Comparison of ENCODE assay signal across 8 mouse cellular contexts in genomic region chr11:101245855-101246701, GRCm38 (mm10). TPM values are rescaled to one million over a fixed set of nuclear protein-coding genes. Genes with fewer than 3 reads are reported as not detected.
DNase-seq lines count a peak whose midpoint lies in the region; ATAC-seq and TF ChIP-seq lines count a peak whose summit lies in the region.

Ramp2 (plus strand) TSS chr11:101246028.

- peak within 1 kb of the TSS; percentile 77 for H3K9ac ChIP-seq in hindbrain, embryonic 12.5 days
- H3K9ac ChIP-seq in stomach, embryonic 16.5 days (ENCODE audit: low read length), result peak within 1 kb of the TSS; percentile 90

- H3K27ac ChIP-seq in gastrocnemius, adult 2 months, result peak within 1 kb of the TSS; percentile 92
- H3K27ac ChIP-seq in hindbrain, embryonic 12.5 days, result peak within 1 kb of the TSS; percentile 40; the same call in 1 of the 2 replicates
- H3K27ac ChIP-seq in stomach, embryonic 16.5 days (ENCODE audit: low read length), result peak within 1 kb of the TSS; percentile 90

- H3K27me3 ChIP-seq in hindbrain, embryonic 12.5 days, result peaks cover 37% of the 10 kb centered on the region
- peaks cover 65% of the 10 kb centered on the region for H3K27me3 ChIP-seq in megakaryocyte, embryonic 14.5 days (replicated peaks)
- H3K27me3 ChIP-seq in stomach, embryonic 16.5 days (ENCODE audit: control insufficient read depth, insufficient read depth, low read length), result no peaks in the 10 kb centered on the region

- no peaks in the 10 kb centered on the region for H3K9me3 ChIP-seq in hindbrain, embryonic 12.5 days (replicated peaks)
- H3K9me3 ChIP-seq in megakaryocyte, embryonic 14.5 days, result no peaks in the 10 kb centered on the region
- no peaks in the 10 kb centered on the region for H3K9me3 ChIP-seq in stomach, embryonic 16.5 days (replicated peaks; ENCODE audit: control insufficient read depth, low read length)

- peak; percentile 69 for ATAC-seq in hindbrain, embryonic 12.5 days (ENCODE audit: low FRiP score)
- peak; percentile 76 for ATAC-seq in stomach, embryonic 16.5 days (ENCODE audit: insufficient read depth, low FRiP score)

- intact Hi-C loops in gastrocnemius, adult 2 months (cut with DNase I), result loop anchor here (1.0 kb wide), 1 partner anchor 15 kb away; no protein-coding TSS in a partner anchor
- intact Hi-C loops in left cerebral cortex, postnatal 25 days (cut with DNase I), result loop anchor here (2.0 kb wide), 1 partner anchor 15 kb away; no protein-coding TSS in a partner anchor

- H3K4me3 ChIP-seq in gastrocnemius, adult 2 months, result peak within 1 kb of the TSS; percentile 90
- H3K4me3 ChIP-seq in hindbrain, embryonic 12.5 days, result peak within 1 kb of the TSS; percentile 57
- peak within 1 kb of the TSS; percentile 89 for H3K4me3 ChIP-seq in megakaryocyte, embryonic 14.5 days (replicated peaks)
- peak within 1 kb of the TSS; percentile 74 for H3K4me3 ChIP-seq in stomach, embryonic 16.5 days (replicated peaks; ENCODE audit: low read length)

- peak; percentile 25 to 45 for DNase-seq in cerebellum, postnatal 25 days
- DNase-seq in cerebellum, adult 8-10 months, result no peak
- DNase-seq in adrenal gland, postnatal 14 days, result peak; percentile 72
- DNase-seq in gastrocnemius, adult 2 months, result peak; percentile 80
- peak in 1 of 2 experiments; percentile 36 for DNase-seq in left cerebral cortex, postnatal 25 days (ENCODE audit: low spot score in 2 of 2)

- 0 out of 2 replicates have a peak, but pooled peaks have one; percentile 0 for TF ChIP-seq CTCF in gastrocnemius, adult 2 months (IDR thresholded peaks at IDR 0.05)

- H3K4me2 ChIP-seq in hindbrain, embryonic 12.5 days (replicated peaks), result peak within 1 kb of the TSS; percentile 84
- H3K4me2 ChIP-seq in stomach, embryonic 16.5 days (ENCODE audit: low read depth, low read length), result peak within 1 kb of the TSS; percentile 91

- H3K4me1 ChIP-seq in hindbrain, embryonic 12.5 days, result peaks cover 7% of the 10 kb centered on the region; the same call in 1 of the 2 replicates
- peaks cover 44% of the 10 kb centered on the region for H3K4me1 ChIP-seq in megakaryocyte, embryonic 14.5 days
- H3K4me1 ChIP-seq in stomach, embryonic 16.5 days (ENCODE audit: control insufficient read depth, insufficient read depth, low read length), result peaks cover 15% of the 10 kb centered on the region; the same call in 1 of the 2 replicates

- under 1% methylated on average over 63 of the region's 63 CpGs for WGBS in hindbrain, embryonic 12.5 days
- WGBS in stomach, embryonic 16.5 days, result 1% methylated on average over 63 of the region's 63 CpGs

- no peaks in the 10 kb centered on the region for H3K36me3 ChIP-seq in hindbrain, embryonic 12.5 days
- H3K36me3 ChIP-seq in megakaryocyte, embryonic 14.5 days (replicated peaks; ENCODE audit: low read length), result no peaks in the 10 kb centered on the region
- no peaks in the 10 kb centered on the region for H3K36me3 ChIP-seq in stomach, embryonic 16.5 days (ENCODE audit: control insufficient read depth, insufficient read depth, low read length)

RNA-seq across cellular contexts. Expression of gene Ramp2, which starts in this region (rescaled TPM):
- 107 and 145 TPM in 2 replicates for total RNA-seq in adrenal gland, postnatal 14 days (2021)
- total RNA-seq in gastrocnemius, adult 2 months (2021), result 10 to 100 TPM; 34.8 to 37.0 TPM
- 60.1 and 62.2 TPM in 2 replicates for polyA plus RNA-seq in hindbrain, embryonic 12.5 days (2016; fragmentation: Nextera tagmentation; extraction: Ambion mirVana)
- 10 to 100 TPM; 39.9 to 44.5 TPM for total RNA-seq in left cerebral cortex, postnatal 25 days (2021)
- polyA plus RNA-seq in megakaryocyte, embryonic 14.5 days (2012; ENCODE audit: insufficient read depth, low replicate concordance), result 0.32 TPM in 1 of 2 replicates, not detected in the other
- 95.8 and 106 TPM in 2 replicates for polyA plus RNA-seq in stomach, embryonic 16.5 days (2015; fragmentation: Nextera tagmentation; extraction: Ambion mirVana)

Comparison
In these comparisons a context has a peak if more than half of its experiments do, and no peak if none do; other contexts are left out.
1. RNA of gene Ramp2 (polyA plus RNA-seq): 95.8 to 106 TPM in stomach, embryonic 16.5 days and 60.1 to 62.2 TPM in hindbrain, embryonic 12.5 days; 0.32 TPM in megakaryocyte, embryonic 14.5 days; every median in the first group is over 10 times any median in the second.
2. H3K27ac ChIP-seq: peak in every context shown above with its lines; median percentile 92 in gastrocnemius, adult 2 months; 90 in stomach, embryonic 16.5 days; 40 in hindbrain, embryonic 12.5 days.
3. Peak in every context shown above with its lines, with median percentiles within 50 percentile points of each other: H3K4me3 ChIP-seq.